Mouse (Mus musculus): ENCODE measurements around the gene Gm38100.

Gm38100 gene

DNA sequence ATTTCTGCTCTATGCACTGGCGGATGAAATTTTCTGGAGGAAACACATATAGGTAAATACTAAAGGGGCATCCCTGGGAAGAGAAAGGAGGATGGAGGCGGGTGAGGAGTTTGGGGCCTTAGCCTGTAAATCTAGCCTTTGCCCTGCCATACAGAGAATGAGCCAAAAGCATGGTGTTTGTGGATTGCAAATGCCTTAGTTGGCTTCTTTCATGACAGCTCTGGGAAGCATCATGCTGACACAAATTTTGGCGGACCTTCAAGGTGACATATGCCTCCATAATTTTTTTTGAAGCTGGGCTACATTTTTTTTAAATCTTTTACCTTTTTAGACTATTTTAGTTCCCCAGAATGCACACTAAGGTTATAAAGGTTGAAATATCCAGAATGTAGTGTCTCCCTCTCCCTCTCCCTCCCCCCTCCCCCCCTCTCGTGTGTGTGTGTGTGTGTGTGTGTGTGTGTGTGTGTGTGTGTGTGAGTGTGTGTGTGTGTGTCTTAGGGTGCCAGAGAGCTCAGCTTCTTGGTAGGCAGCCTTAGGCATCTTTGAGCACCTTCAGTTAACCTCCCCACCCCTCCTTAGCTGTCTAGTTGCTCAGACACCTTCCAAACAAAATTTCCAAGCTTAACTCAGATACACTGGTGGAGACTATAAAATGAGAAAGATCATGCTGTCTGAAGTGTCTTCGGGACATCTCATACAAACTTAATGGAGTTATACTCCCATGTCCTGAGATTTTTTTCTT, 47.0 kb downstream of the Gm38100 start:
- no peak for DNase-seq (ENCODE audit: low read depth, low spot score)

DNA sequence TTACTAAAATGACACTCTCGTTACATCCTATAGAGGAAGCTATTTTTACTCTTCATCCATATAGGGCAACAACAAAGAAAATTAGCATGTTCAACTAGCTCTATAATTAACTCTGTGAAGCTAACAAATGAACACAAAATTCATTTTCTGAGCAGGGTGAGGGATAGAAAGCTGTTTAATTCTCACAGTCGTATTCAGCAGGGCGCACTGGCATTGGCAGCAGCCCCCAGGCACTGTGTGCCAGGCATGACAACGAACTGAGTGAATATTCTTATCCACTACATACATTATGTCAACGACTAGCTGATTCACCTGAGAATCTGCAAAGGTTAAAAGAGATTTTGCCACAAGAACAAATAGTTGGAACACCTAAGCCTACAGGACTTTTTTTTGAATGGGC, 50.6 kb downstream of the Gm38100 start:
- DNase-seq (ENCODE audit: low read depth, low spot score): no peak

All from embryo, embryonic 11.5 days (tissue).